Mouse (Mus musculus) inflammation-experienced regulatory T-cells (primary cell): Measurements from ENCODE around the gene Calhm2. TPM values are rescaled to one million over a fixed set of nuclear protein-coding genes. Genes with fewer than 3 reads are reported as not detected.

Experiments
- polyA plus RNA-seq, 2 experiments: library from polyadenylated mRNA; unstranded; fragments of 100-300 nt; shearing (Covaris generic); gene quantifications; one replicate each; pipeline ENCODE4 v1.2.1; 2017

Calhm2 gene
- polyA plus RNA-seq: 10 to 100 TPM; 23.5 to 25.7 TPM

DNA sequence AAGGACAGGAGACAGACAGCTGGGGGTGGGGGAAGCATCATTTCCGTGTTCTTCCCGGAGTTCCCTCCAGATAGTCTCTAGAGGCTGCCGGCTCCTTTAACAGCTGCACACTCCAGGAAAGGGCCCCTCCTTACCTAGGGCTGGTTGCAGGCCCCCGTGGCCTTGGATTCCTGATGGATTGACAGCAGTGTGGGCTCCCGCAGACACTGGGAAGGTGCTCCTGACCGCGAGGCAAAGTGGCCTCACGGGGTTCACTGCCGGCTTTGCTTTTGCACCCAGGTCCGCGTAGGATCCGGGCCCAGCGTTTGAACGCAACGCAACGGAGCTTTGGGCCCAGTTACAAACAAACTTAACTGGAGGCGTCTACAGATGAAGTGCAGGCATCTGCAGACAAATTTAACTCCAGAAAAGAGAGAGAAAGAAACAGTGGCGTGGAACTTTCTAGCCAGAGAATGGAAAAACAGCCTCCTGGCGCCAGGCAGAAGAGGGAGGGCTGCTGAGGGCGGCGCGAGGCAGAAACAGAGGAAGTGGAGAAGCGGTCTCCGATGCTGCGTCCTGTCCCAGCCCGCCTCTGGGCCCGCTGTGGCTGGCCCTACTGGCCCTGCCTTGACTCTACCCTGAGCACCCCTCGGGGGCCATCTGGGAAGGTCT, at the start of gene Calhm2:
Gene Calhm2, minus strand, starts transcription at position 524 of the 651 bp plus-strand sequence.

DNA sequence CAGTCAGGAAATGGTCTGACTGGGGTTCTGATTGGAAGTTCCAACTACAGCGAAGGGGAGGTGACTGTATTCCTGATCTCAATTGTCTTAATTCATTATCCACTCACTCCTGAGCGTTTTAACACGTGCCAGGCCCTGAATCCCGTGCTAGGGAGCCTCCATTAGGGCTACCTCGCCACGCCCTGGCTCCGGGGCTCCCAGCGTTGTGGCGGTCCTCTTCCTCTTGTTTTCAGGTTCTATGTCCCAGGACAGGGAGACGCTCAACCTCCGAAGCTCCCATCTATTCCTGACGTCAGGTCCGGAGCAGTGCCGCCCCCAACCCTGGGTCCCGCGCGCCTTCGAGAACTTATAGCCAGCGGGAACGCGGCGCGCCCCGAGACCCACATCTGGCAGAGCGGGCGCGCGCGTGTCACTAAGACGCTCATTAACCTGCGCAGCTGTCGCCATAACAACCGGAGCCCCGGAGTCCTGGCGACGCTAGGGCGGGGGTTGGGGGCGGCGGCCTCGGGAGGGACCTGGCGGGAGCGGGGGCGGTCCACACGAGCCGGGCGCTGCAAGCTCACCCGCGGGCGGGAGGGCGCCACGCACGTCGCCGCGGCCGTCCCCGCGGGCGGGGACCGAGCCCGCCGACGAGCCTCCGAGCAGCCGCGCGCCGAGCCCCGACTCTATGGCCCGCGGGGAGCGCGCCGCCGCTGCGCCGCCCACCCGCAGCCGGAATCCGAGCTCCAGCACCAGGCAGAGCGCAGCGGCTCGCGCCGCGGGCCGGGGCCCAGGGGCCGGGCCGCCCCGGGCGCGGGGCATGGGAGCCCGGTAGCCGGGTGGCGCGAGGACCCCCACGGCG, 40.6 kb upstream of the Calhm2 start, which contains the start of gene Neurl1a:
Gene Neurl1a, plus strand, starts transcription at position 390 of the 841 bp plus-strand sequence.

DNA sequence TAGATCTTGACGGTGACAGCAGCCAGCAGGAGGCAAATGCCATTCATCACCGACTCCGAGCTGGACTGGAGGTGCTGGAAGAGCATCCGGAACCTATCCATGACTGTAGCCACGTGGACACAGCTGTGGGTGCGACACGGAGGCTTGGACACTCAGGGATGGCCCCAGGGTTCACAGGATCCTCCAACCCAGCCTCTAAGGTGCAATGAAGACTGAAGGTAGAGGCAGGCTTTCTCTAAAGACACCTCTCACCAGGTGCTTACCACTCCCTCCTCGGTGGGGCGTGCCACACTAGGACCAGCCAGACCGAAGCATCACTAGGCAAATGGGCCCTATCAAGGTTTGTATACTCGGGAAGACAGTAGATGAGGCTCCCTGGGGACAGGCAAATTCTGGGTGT, 19.6 kb upstream of the Calhm2 start, which contains the start of gene Calhm3:
Gene Calhm3, minus strand, starts transcription at position 101 of the 400 bp plus-strand sequence.

DNA sequence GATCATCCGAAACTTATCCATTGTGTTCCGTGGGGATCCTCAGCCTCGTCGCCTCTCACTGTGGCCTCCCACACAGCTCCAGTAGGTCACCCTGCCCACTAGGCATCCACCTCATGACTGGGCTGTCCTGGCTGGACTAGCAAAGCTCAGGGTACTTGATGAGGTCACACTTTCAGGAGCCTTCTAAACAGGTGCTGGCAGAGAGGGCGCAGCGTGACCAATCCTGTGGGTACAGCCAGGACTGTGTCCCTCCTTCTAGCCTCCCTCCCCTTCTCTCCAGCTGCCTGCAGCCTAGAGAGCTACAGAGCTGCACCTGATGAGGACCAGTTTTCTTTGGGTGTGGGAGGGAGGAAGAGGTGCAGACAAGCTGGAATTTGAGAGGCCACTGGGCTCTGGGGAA, 6.1 kb upstream of the Calhm2 start, which contains the start of gene Calhm1:
Gene Calhm1, minus strand, starts transcription at position 101 of the 400 bp plus-strand sequence.

DNA sequence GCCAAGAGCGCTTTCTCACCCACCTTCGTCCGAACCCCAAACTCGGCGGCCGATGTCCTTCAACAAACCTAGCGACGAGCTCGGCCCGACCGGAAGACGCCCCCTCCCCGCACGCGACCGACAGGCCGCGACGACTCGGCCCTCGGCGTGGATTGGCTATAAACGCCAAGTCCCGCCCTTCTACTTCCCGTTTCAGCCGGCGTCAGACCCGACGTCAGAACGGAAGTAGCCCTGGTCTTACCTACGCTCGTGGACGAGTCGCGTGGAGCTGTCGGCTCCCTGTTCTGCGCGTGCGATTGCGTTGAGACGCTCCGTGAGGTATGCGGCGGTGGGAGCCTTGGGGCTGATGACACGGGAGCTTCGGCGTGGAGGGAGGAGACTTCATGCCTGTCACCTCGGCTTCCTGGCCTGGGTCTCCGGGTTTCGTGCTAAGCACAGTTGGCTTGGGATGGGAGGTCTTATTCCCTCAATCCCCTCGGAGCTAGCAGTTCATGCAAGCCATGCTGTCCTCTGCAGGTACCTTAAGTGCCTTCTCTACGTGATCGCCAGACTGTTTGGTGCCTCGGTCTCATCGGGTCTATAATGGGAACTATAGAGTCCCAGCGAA, 47.4 kb downstream of the Calhm2 start, which contains the start of the genes Usmg5 and Pdcd11:
Gene Usmg5, minus strand, starts transcription at position 98 of the 607 bp plus-strand sequence.
Gene Pdcd11, plus strand, starts transcription at position 219 of the 607 bp plus-strand sequence.

DNA sequence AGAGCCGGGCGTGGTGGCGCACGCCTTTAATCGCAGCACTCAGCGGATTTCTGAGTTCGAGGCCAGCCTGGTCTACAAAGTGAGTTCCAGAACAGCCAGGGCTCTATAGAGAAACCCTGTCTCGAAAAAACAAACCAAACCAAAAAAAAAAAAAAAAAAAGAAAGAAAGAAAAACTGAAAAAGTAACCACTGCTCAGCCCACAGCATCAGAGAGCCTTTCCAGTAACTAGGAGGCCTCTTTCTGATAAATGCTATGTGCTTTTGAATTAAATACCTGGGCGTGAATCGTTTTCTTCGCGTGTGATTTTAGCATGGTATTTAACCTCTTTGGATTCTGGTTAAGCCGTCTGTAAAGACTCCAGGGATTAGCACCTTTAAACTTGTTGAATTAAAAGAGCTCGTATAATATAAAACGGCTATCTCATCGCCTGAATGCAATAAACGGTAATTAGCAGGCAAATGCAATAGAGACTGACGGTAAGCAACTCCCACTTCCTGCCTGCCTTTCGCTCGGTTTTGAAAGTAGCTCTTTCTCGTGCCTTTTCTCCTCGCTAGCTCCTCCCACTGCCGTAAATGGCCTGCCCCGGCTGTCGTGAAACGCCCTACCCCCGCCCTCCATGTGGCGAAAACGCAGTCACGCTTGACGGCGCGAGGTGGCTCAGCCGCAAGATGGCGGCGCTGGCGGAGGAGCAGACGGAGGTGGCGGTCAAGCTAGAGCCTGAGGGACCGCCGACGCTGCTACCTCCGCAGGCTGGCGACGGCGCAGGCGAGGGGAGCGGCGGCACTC, 70.8 kb downstream of the Calhm2 start, which contains the start of gene Taf5:
Gene Taf5, plus strand, starts transcription at position 651 of the 787 bp plus-strand sequence.

Other genes with a start within 250 kb of the Calhm2 start
- gene Ina, start 123.6 kb downstream of the Calhm2 start, polyA plus RNA-seq: under 1 TPM; 0.10 to 0.37 TPM
- 10 to 100 TPM; 31.9 to 44.4 TPM for gene Nt5c2, start 123.1 kb downstream of the Calhm2 start, polyA plus RNA-seq
- gene Pcgf6, start 87.4 kb downstream of the Calhm2 start, polyA plus RNA-seq: 10 to 100 TPM; 31.7 to 42.3 TPM
- 10 to 100 TPM; 12.5 to 12.8 TPM for gene Taf5, start 70.5 kb downstream of the Calhm2 start, polyA plus RNA-seq
- 100 to 1,000 TPM; 295 to 364 TPM for gene Usmg5, start 47.6 kb downstream of the Calhm2 start, polyA plus RNA-seq
- 10 to 100 TPM; 12.8 to 15.5 TPM for gene Pdcd11, start 47.5 kb downstream of the Calhm2 start, polyA plus RNA-seq
- gene Calhm1, start 6.0 kb upstream of the Calhm2 start, polyA plus RNA-seq: not detected
- gene Calhm3, start 19.5 kb upstream of the Calhm2 start, polyA plus RNA-seq: not detected
- gene Neurl1a, start 40.5 kb upstream of the Calhm2 start, polyA plus RNA-seq: under 1 TPM; 0.16 to 0.98 TPM